Mouse (Mus musculus): ENCODE measurements around the gene Sergef. TPM values are rescaled to one million over a fixed set of nuclear protein-coding genes. Genes with fewer than 3 reads are reported as not detected.
"Not testable (repeated sequence)": the region's sequence is repeated elsewhere in the genome, so short reads cannot be mapped to it uniquely, and the experiment has no call there.

Gene Sergef
- total RNA-seq (2014; fragmentation: Nextera tagmentation): 13.0 and 14.9 TPM in 2 replicates
- total RNA-seq (2017): 36.2 and 36.5 TPM in 2 replicates
- 9.5 and 10.9 TPM in 2 replicates for polyA plus RNA-seq (2012)

DNA sequence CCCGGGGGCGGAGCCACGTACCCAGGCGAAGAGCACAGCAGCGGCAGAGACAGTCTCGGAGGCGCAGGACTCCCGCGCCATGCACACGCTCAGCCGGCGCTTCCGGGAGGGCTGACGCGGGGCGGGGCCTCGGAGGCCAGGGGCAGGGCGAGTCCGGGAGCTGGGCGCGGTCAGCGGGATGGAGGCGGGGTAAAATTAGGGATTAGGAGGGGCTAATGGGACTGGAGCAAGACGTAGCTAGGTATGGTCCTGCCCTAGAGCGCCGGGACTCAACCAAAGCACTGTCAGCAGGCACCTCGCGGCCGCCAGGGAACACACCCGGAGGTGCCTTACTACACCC lies at the start of gene Sergef:
Gene Sergef, minus strand, starts transcription at position 116 of the 340 bp plus-strand sequence.
- TF ChIP-seq GATA1 (IDR thresholded peaks at IDR 0.05; ENCODE audit: borderline replicate concordance, low read length) (no peak), GATA2 (IDR thresholded peaks at IDR 0.05; ENCODE audit: borderline replicate concordance, low read depth, low read length) (no peak), CTCF (IDR thresholded peaks at IDR 0.05; ENCODE audit: low read depth, low read length) (no peak), TAL1 (conservative IDR thresholded peaks at IDR 0.05; ENCODE audit: low read depth, low read length) (no peak), POLR2AphosphoS5 (IDR thresholded peaks at IDR 0.05; ENCODE audit: insufficient replicate concordance, low read depth, low read length) (no peak)
- Histone ChIP-seq H3K9me3 (replicated peaks) (no peaks in the 10 kb centered on the region), H3K4me1 (ENCODE audit: insufficient read depth, low read depth, low read length) (peaks cover 58% of the 10 kb centered on the region), H3K36me3 (replicated peaks) (peaks cover 30% of the 10 kb centered on the region), H3K27me3 (ENCODE audit: insufficient read depth, low read length) (no peaks in the 10 kb centered on the region), H3K4me3 (ENCODE audit: low read depth, low read length) (peak within 1 kb of the TSS; percentile 83)
- DNase-seq (ENCODE audit: low spot score) (peak; percentile 92), ATAC-seq (ENCODE audit: extremely low read depth, insufficient number of reproducible peaks, low FRiP score, poor library complexity, severe bottlenecking) (peak; percentile 88)

GRCm38 (mm10) chr7:46686827-46687226 lies 47.2 kb upstream of the Sergef start:
- ATAC-seq (ENCODE audit: extremely low read depth, insufficient number of reproducible peaks, low FRiP score, poor library complexity, severe bottlenecking): no peak
- Histone ChIP-seq H3K27me3 (ENCODE audit: insufficient read depth, low read length) (no peaks in the 10 kb centered on the region), H3K4me3 (ENCODE audit: low read depth, low read length) (no peak overlapping the region), H3K4me1 (ENCODE audit: insufficient read depth, low read depth, low read length) (peaks cover 51% of the 10 kb centered on the region), H3K9me3 (replicated peaks) (no peaks in the 10 kb centered on the region), H3K36me3 (replicated peaks) (peaks cover 55% of the 10 kb centered on the region)
- TF ChIP-seq GATA2 (IDR thresholded peaks at IDR 0.05; ENCODE audit: borderline replicate concordance, low read depth, low read length) (no peak), CTCF (IDR thresholded peaks at IDR 0.05; ENCODE audit: low read depth, low read length) (no peak), GATA1 (IDR thresholded peaks at IDR 0.05; ENCODE audit: borderline replicate concordance, low read length) (no peak), TAL1 (conservative IDR thresholded peaks at IDR 0.05; ENCODE audit: low read depth, low read length) (no peak), POLR2AphosphoS5 (IDR thresholded peaks at IDR 0.05; ENCODE audit: insufficient replicate concordance, low read depth, low read length) (no peak)
- DNase-seq (ENCODE audit: low spot score): no peak

DNA sequence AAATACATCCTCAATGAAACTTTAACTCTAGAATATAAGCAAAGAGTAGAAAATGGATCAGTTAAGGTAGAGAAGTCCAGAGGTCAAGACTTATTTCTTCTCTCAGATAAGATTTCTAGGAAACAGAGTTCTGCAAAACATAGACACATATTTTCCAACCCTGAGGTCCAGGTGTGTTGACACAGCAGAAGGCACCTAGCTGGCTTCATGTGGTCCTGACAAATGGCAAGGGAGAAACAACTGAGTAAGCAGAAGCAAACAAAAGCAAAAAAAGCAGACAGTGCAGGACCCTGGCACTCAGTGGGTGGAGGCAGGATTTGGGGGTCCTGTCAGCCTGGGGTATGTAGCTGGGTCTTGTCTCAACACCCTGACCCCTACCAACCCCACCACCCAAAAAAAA lies 41.1 kb upstream of the Sergef start:
- no peaks in the 10 kb centered on the region for H3K9me3 ChIP-seq (replicated peaks)
- TF ChIP-seq GATA1 (IDR thresholded peaks at IDR 0.05; ENCODE audit: borderline replicate concordance, low read length): no peak
- no peak for TF ChIP-seq POLR2AphosphoS5 (IDR thresholded peaks at IDR 0.05; ENCODE audit: insufficient replicate concordance, low read depth, low read length)
- no peak for TF ChIP-seq TAL1 (conservative IDR thresholded peaks at IDR 0.05; ENCODE audit: low read depth, low read length)
- TF ChIP-seq CTCF (IDR thresholded peaks at IDR 0.05; ENCODE audit: low read depth, low read length): no peak
- no peak for TF ChIP-seq GATA2 (IDR thresholded peaks at IDR 0.05; ENCODE audit: borderline replicate concordance, low read depth, low read length)
- no peak overlapping the region; the same call in 1 of the 2 replicates for H3K4me3 ChIP-seq (ENCODE audit: low read depth, low read length)
- DNase-seq (ENCODE audit: low spot score) (no peak), ATAC-seq (ENCODE audit: extremely low read depth, insufficient number of reproducible peaks, low FRiP score, poor library complexity, severe bottlenecking) (no peak)
- peaks cover 77% of the 10 kb centered on the region for H3K4me1 ChIP-seq (ENCODE audit: insufficient read depth, low read depth, low read length)
- no peaks in the 10 kb centered on the region for H3K27me3 ChIP-seq (ENCODE audit: insufficient read depth, low read length)
- H3K36me3 ChIP-seq (replicated peaks): peaks cover 11% of the 10 kb centered on the region

GRCm38 (mm10) chr7:46679044-46679443 lies 39.4 kb upstream of the Sergef start:
- not testable (repeated sequence) for DNase-seq (ENCODE audit: low spot score)

DNA sequence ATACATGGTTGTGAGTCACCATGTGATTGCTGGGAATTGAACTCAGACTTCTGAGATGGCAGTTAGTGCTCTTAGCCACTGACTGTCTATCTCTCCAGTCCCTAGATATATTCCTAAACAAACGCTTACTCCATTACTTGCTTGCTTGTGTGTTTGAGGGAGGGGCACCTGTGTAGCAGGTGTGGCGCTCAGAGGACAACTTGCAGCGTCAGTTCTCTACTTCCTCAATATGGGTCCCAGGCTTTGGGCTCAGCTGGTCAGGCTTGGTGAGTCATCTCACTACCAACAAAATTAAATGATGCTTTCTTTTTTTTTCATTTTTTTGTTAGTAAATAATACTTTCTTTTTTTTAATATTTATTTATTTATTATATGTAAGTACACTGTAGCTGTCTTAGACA lies 38.8 kb upstream of the Sergef start:
- Histone ChIP-seq H3K9me3 (replicated peaks) (0 out of 2 replicates have a peak, but pooled peaks cover 3% of the 10 kb centered on the region), H3K4me3 (ENCODE audit: low read depth, low read length) (no peak overlapping the region), H3K4me1 (ENCODE audit: insufficient read depth, low read depth, low read length) (peaks cover 88% of the 10 kb centered on the region), H3K27me3 (ENCODE audit: insufficient read depth, low read length) (no peaks in the 10 kb centered on the region), H3K36me3 (replicated peaks) (no peaks in the 10 kb centered on the region)
- no peak for ATAC-seq (ENCODE audit: extremely low read depth, insufficient number of reproducible peaks, low FRiP score, poor library complexity, severe bottlenecking)
- TF ChIP-seq TAL1 (conservative IDR thresholded peaks at IDR 0.05; ENCODE audit: low read depth, low read length) (no peak), GATA2 (IDR thresholded peaks at IDR 0.05; ENCODE audit: borderline replicate concordance, low read depth, low read length) (no peak), CTCF (IDR thresholded peaks at IDR 0.05; ENCODE audit: low read depth, low read length) (no peak), GATA1 (IDR thresholded peaks at IDR 0.05; ENCODE audit: borderline replicate concordance, low read length) (no peak), POLR2AphosphoS5 (IDR thresholded peaks at IDR 0.05; ENCODE audit: insufficient replicate concordance, low read depth, low read length) (no peak)
- no peak for DNase-seq (ENCODE audit: low spot score)

More at GRCm38 (mm10) chr7:46679044-46679443, 39.4 kb upstream of the Sergef start:
- not testable (repeated sequence) for H3K36me3 ChIP-seq (replicated peaks); H3K4me3 ChIP-seq (ENCODE audit: low read depth, low read length); ATAC-seq (ENCODE audit: extremely low read depth, insufficient number of reproducible peaks, low FRiP score, poor library complexity, severe bottlenecking); H3K9me3 ChIP-seq (replicated peaks); H3K27me3 ChIP-seq (ENCODE audit: insufficient read depth, low read length)
- peaks cover 84% of the 10 kb centered on the region for H3K4me1 ChIP-seq (ENCODE audit: insufficient read depth, low read depth, low read length)

- Histone ChIP-seq H3K36me3 (replicated peaks) (no peaks in the 10 kb centered on the region), H3K4me1 (ENCODE audit: insufficient read depth, low read depth, low read length) (peaks cover 87% of the 10 kb centered on the region), H3K4me3 (ENCODE audit: low read depth, low read length) (peak overlapping the region; percentile 2; the same call in 1 of the 2 replicates), H3K9me3 (replicated peaks) (0 out of 2 replicates have a peak, but pooled peaks cover 3% of the 10 kb centered on the region), H3K27me3 (ENCODE audit: insufficient read depth, low read length) (no peaks in the 10 kb centered on the region)
- ATAC-seq (ENCODE audit: extremely low read depth, insufficient number of reproducible peaks, low FRiP score, poor library complexity, severe bottlenecking) (no peak), DNase-seq (ENCODE audit: low spot score) (no peak)
- TF ChIP-seq CTCF (IDR thresholded peaks at IDR 0.05; ENCODE audit: low read depth, low read length) (no peak), GATA1 (IDR thresholded peaks at IDR 0.05; ENCODE audit: borderline replicate concordance, low read length) (no peak), GATA2 (IDR thresholded peaks at IDR 0.05; ENCODE audit: borderline replicate concordance, low read depth, low read length) (no peak), POLR2AphosphoS5 (IDR thresholded peaks at IDR 0.05; ENCODE audit: insufficient replicate concordance, low read depth, low read length) (no peak), TAL1 (conservative IDR thresholded peaks at IDR 0.05; ENCODE audit: low read depth, low read length) (no peak)
These were observed 37.3 kb upstream of the Sergef start for GRCm38 (mm10) chr7:46676808-46677360.

Measured in G1E (cell line).